In genomic region chr7:34847410-34847809, GRCm38 (mm10) we compare ENCODE assay signal across 19 mouse cellular contexts. TPM values are rescaled to one million over a fixed set of nuclear protein-coding genes. Genes with fewer than 3 reads are reported as not detected.
DNase-seq lines count a peak whose midpoint lies in the region; ATAC-seq lines count a peak whose summit lies in the region.
"Had no signal": no experiment of that assay in that cellular context is flagged by ENCODE, and none has a peak within 500 bp of the region (broad histone marks: within the 10 kb centered on the region; RNA-seq: fewer than 3 reads in every experiment).

No protein-coding gene starts in this region.

- 43% methylated on average over 5 of the region's 5 CpGs for WGBS in neural tube, embryonic 11.5 days
- WGBS in hindbrain, embryonic 12.5 days = 28% methylated on average over 5 of the region's 5 CpGs
- 19% methylated on average over 5 of the region's 5 CpGs for WGBS in midbrain, embryonic 12.5 days
- WGBS in neural tube, embryonic 15.5 days = 16% methylated on average over 5 of the region's 5 CpGs

- no peaks in the 10 kb centered on the region for H3K36me3 ChIP-seq in neural tube, embryonic 11.5 days (ENCODE audit: control insufficient read depth, insufficient read depth, low read length)
- H3K36me3 ChIP-seq in hindbrain, embryonic 12.5 days = no peaks in the 10 kb centered on the region
- no peaks in the 10 kb centered on the region for H3K36me3 ChIP-seq in midbrain, embryonic 12.5 days
- H3K36me3 ChIP-seq in neural tube, embryonic 15.5 days = no peaks in the 10 kb centered on the region
- H3K36me3 ChIP-seq: embryonic facial prominence, embryonic 10.5 days; heart, embryonic 15.5 days had no signal

- H3K27me3 ChIP-seq in neural tube, embryonic 11.5 days (ENCODE audit: control insufficient read depth, insufficient read depth, low read length) = no peaks in the 10 kb centered on the region
- no peaks in the 10 kb centered on the region for H3K27me3 ChIP-seq in hindbrain, embryonic 12.5 days
- peaks cover 13% of the 10 kb centered on the region; the same call in 1 of the 2 replicates for H3K27me3 ChIP-seq in midbrain, embryonic 12.5 days
- H3K27me3 ChIP-seq in neural tube, embryonic 15.5 days (replicated peaks) = no peaks in the 10 kb centered on the region
- H3K27me3 ChIP-seq: heart, embryonic 15.5 days had no signal

- no peaks in the 10 kb centered on the region for H3K9me3 ChIP-seq in neural tube, embryonic 11.5 days (ENCODE audit: control insufficient read depth, low read length)
- H3K9me3 ChIP-seq in hindbrain, embryonic 12.5 days (replicated peaks) = no peaks in the 10 kb centered on the region; the same call in 1 of the 2 replicates
- H3K9me3 ChIP-seq in midbrain, embryonic 12.5 days = no peaks in the 10 kb centered on the region
- no peaks in the 10 kb centered on the region for H3K9me3 ChIP-seq in neural tube, embryonic 15.5 days (replicated peaks)
- H3K9me3 ChIP-seq: heart, embryonic 15.5 days had no signal

- no peak overlapping the region for H3K4me3 ChIP-seq in neural tube, embryonic 11.5 days (ENCODE audit: low read depth, low read length)
- no peak overlapping the region for H3K4me3 ChIP-seq in hindbrain, embryonic 12.5 days
- no peak overlapping the region for H3K4me3 ChIP-seq in midbrain, embryonic 12.5 days
- no peak overlapping the region for H3K4me3 ChIP-seq in neural tube, embryonic 15.5 days (replicated peaks)
- H3K4me3 ChIP-seq: embryonic facial prominence, embryonic 10.5 days; erythroblast, embryonic 14.5 days; heart, embryonic 15.5 days; myocyte had no signal

- ATAC-seq in neural tube, embryonic 11.5 days (ENCODE audit: insufficient read depth, low FRiP score, low TSS enrichment) = no peak
- peak; percentile 83 for ATAC-seq in hindbrain, embryonic 12.5 days (ENCODE audit: low FRiP score)
- ATAC-seq in midbrain, embryonic 12.5 days (ENCODE audit: low FRiP score, low read depth) = peak; percentile 89
- peak; percentile 77 for ATAC-seq in neural tube, embryonic 15.5 days (ENCODE audit: low FRiP score)
- no peak for ATAC-seq in granulocyte monocyte progenitor cell, adult 5-6 weeks (replicated peaks; ENCODE audit: poor library complexity, severe bottlenecking)

- peak; percentile 53 for DNase-seq in neural tube, embryonic 11.5 days (ENCODE audit: low spot score)
- DNase-seq in neural tube, embryonic 10.5 days (ENCODE audit: extremely low spot score, low spot score) = no peak
- no peak for DNase-seq in frontal cortex, postnatal 25 days (ENCODE audit: low spot score in 2 of 2)
- no peak for DNase-seq in kidney, adult 8-10 months
- DNase-seq: adrenal gland, adult 2 months; cerebellum, adult 8-10 months; layer of hippocampus, adult 9-11 months; lung, adult 2 months; thymus, adult 18-20 months had no signal

- H3K4me1 ChIP-seq in neural tube, embryonic 11.5 days (ENCODE audit: control insufficient read depth, insufficient read depth, low read length) = no peaks in the 10 kb centered on the region
- peaks cover 13% of the 10 kb centered on the region for H3K4me1 ChIP-seq in hindbrain, embryonic 12.5 days
- peaks cover 14% of the 10 kb centered on the region for H3K4me1 ChIP-seq in midbrain, embryonic 12.5 days
- H3K4me1 ChIP-seq in neural tube, embryonic 15.5 days = peaks cover 6% of the 10 kb centered on the region
- H3K4me1 ChIP-seq: heart, embryonic 15.5 days had no signal

- no peak overlapping the region for H3K27ac ChIP-seq in neural tube, embryonic 11.5 days (ENCODE audit: low read depth, low read length)
- H3K27ac ChIP-seq in hindbrain, embryonic 12.5 days = 0 out of 2 replicates have a peak overlapping the region, but pooled peaks have one; percentile 4
- H3K27ac ChIP-seq in midbrain, embryonic 12.5 days (replicated peaks) = peak overlapping the region; percentile 69
- no peak overlapping the region for H3K27ac ChIP-seq in neural tube, embryonic 15.5 days (replicated peaks)
- H3K27ac ChIP-seq: embryonic facial prominence, embryonic 10.5 days; heart, embryonic 15.5 days; kidney, postnatal 0 days; macrophage had no signal

- no peak overlapping the region for H3K4me2 ChIP-seq in neural tube, embryonic 11.5 days (ENCODE audit: low read depth)
- no peak overlapping the region for H3K4me2 ChIP-seq in hindbrain, embryonic 12.5 days (replicated peaks)
- H3K4me2 ChIP-seq in midbrain, embryonic 12.5 days (replicated peaks) = no peak overlapping the region
- H3K4me2 ChIP-seq in neural tube, embryonic 15.5 days = no peak overlapping the region
- H3K4me2 ChIP-seq: heart, embryonic 15.5 days had no signal

- H3K9ac ChIP-seq in neural tube, embryonic 11.5 days (ENCODE audit: low read length) = no peak overlapping the region
- no peak overlapping the region for H3K9ac ChIP-seq in hindbrain, embryonic 12.5 days
- no peak overlapping the region for H3K9ac ChIP-seq in midbrain, embryonic 12.5 days (replicated peaks)
- no peak overlapping the region for H3K9ac ChIP-seq in neural tube, embryonic 15.5 days (replicated peaks)
- H3K9ac ChIP-seq: heart, embryonic 15.5 days had no signal

RNA-seq across cellular contexts. Expression of gene Chst8, which starts 34.9 kb away (rescaled TPM):
- polyA plus RNA-seq in neural tube, embryonic 11.5 days (2014; fragmentation: Nextera tagmentation; extraction: Ambion mirVana) = 19.6 and 21.2 TPM in 2 replicates
- 22.4 and 24.7 TPM in 2 replicates for polyA plus RNA-seq in hindbrain, embryonic 12.5 days (2016; fragmentation: Nextera tagmentation; extraction: Ambion mirVana)
- 15.7 and 18.9 TPM in 2 replicates for polyA plus RNA-seq in midbrain, embryonic 12.5 days (2016; fragmentation: Nextera tagmentation; extraction: Ambion mirVana)
- 13.2 and 13.3 TPM in 2 replicates for polyA plus RNA-seq in neural tube, embryonic 15.5 days (2015; fragmentation: Nextera tagmentation; extraction: Ambion mirVana)
- not detected in 2 replicates for total RNA-seq in granulocyte monocyte progenitor cell, adult 5-6 weeks (2014; fragmentation: Nextera tagmentation)
- not detected in 2 replicates for total RNA-seq in granulocyte monocyte progenitor cell, adult 5-6 weeks (2017)
- polyA plus RNA-seq: erythroblast, embryonic 14.5 days; macrophage; myocyte had no signal

Comparison
In these comparisons a context has a peak if more than half of its experiments do, and no peak if none do; other contexts are left out.
1. ATAC-seq: peak in hindbrain, embryonic 12.5 days (single experiment), midbrain, embryonic 12.5 days (single experiment) and neural tube, embryonic 15.5 days (single experiment); none in neural tube, embryonic 11.5 days (single experiment) and granulocyte monocyte progenitor cell, adult 5-6 weeks (single experiment).
2. H3K27ac ChIP-seq: peak in hindbrain, embryonic 12.5 days (single experiment) and midbrain, embryonic 12.5 days (single experiment); none in neural tube, embryonic 11.5 days (single experiment) and neural tube, embryonic 15.5 days (single experiment).